Mouse (Mus musculus): Measurements from ENCODE around the gene Tmem179.

Gene Tmem179

DNA sequence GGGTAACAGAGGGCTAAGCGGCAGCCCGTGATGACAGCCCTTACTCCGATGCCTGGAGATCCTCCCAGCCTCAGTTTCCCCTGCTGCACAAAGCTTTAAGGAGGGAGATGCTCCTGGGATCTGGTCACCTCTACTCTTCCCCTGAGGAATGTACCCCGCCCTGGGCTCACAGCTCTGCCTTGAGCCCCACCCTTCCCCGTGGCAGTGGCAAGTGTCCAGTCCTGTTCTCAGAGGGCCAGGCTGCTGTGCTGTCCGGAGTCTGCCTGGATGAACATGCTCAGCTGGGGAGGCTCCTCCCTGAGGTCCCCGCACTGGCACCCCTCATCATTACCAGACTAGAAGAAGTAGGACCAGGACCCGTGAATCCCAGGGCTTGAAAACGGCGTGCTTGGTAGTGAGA lies 49.2 kb downstream of the Tmem179 start:
- ATAC-seq (ENCODE audit: insufficient number of reproducible peaks, low FRiP score, low TSS enrichment): no peak

GRCm38 (mm10) chr12:112465928-112466327 lies 50.6 kb downstream of the Tmem179 start:
- no peak for ATAC-seq (ENCODE audit: insufficient number of reproducible peaks, low FRiP score, low TSS enrichment)

DNA sequence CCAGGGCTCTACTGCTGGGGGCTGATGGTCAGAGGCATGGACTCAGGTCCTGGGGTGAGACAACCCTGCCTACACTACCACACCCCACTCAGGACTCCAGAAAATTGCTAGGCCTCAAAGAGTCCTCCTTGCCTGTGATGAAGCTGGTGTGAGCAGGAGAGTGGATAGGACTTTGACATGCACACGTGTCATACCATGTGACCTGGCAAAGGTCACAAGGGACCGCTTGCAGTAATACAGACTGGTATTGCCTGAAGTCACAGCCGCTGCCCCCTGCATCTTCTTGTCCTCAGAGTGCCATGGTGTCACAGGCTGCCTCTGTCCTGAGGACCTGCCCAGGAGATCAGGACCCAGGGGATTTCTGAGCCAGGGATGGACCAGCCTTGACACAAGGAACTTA lies 52.0 kb downstream of the Tmem179 start:
- ATAC-seq (ENCODE audit: insufficient number of reproducible peaks, low FRiP score, low TSS enrichment): no peak

DNA sequence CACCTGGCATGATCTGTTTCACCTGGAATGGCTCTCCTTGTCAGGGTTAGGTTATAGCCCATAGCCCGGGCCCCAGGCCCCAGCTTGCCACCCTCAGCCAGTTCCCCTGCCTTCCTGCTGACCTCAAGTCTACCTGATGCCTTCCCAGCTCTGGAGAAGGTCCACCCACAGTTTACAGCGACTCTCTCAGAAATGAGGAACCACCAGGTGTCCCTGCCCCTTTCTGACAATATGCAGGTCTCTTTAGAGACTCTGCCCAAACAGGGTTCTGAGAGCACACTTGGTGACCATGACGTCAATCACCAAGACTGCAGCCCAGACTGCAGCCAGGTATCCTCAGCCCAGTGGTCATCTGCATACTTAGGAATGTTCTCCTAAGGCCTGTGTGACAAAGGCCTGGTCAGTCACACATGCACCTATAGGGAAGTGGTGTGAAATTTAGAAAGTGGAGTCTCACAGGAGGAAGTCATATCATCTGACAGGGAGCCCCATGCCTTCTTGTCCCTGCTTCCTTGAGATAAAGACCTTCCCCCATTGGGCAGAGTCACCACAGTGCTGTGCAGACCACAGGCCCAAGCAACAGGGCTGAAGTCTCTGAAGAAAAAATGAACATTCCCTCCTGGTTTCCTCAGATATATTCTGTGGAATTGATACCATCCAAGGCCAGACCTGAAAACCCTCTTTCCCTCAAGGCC lies 52.6 kb downstream of the Tmem179 start:
- no peak for ATAC-seq (ENCODE audit: insufficient number of reproducible peaks, low FRiP score, low TSS enrichment)

- ATAC-seq (ENCODE audit: insufficient number of reproducible peaks, low FRiP score, low TSS enrichment): no peak
These were observed 53.3 kb downstream of the Tmem179 start for GRCm38 (mm10) chr12:112463209-112463608.

DNA sequence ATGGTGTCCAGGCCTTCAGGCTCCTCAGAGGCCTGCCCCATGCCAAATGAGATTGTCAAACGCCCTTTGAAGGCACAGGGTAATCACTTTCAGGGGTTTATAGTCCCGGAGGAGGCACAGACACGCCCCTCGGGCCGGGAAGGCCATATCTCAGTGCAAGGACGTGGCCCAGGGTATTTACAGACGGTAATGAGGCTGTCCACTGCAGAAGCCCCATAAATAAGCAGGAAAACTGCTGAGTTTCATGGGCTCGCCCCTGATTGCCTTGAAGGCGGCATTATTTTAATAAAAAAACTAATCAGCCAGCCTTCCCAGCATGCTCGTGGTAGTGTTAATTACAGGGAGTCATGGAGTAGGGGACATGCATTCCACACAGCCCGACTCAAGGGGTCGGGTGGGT lies 54.1 kb downstream of the Tmem179 start:
- no peak for ATAC-seq (ENCODE audit: insufficient number of reproducible peaks, low FRiP score, low TSS enrichment)

- no peak for ATAC-seq (ENCODE audit: insufficient number of reproducible peaks, low FRiP score, low TSS enrichment)
These were observed 58.7 kb downstream of the Tmem179 start for GRCm38 (mm10) chr12:112457839-112458238.

DNA sequence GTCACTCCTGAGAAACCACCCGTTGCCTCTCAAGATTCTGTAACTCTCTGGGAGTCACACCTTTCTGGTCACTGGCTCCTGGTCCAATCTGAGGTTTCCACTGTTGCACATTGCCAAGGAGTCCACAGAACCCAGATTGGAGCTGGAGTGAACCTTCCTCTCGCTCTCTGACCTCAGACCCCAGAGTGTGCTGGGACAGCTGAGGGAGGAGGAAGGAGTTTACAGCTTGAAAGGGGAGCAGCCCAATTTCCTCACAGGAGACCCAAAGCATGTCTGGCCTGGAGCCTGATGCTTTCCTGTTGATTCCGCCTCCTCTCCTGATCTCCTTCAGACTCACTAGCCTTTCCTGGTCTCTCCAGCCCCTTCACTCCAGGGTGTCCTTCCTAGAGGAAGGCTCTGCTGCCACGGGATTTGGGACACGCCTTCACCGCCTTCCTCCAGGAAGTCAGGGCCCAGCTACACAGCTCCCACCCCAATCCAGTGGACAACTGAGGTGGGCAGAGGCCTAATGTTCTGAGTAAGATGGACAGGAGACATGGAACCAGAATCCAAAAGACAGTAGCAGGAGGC lies 60.3 kb downstream of the Tmem179 start:
- no peak for ATAC-seq (ENCODE audit: insufficient number of reproducible peaks, low FRiP score, low TSS enrichment)

GRCm38 (mm10) chr12:112451826-112452225 lies 64.7 kb downstream of the Tmem179 start:
- no peak for ATAC-seq (ENCODE audit: insufficient number of reproducible peaks, low FRiP score, low TSS enrichment)

DNA sequence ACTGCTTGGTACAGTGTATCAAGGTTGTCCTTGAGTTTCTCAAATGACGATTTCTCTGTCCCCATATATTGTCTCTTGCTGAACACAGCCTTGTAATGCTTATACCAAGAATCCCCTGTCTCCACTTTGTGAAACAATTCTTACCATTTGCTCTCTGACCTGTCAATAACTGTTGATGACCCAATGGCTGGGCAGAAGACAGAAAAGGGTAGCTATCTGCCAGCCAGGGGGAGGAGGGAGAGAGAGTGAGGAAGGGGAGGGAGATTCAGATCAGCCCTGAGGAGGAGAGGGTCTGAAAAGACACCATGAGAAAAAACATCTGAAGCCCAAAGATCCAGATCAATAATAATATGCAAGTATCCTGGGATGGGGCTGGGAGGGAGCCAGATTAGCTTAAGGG lies 65.2 kb downstream of the Tmem179 start:
- ATAC-seq (ENCODE audit: insufficient number of reproducible peaks, low FRiP score, low TSS enrichment): no peak

DNA sequence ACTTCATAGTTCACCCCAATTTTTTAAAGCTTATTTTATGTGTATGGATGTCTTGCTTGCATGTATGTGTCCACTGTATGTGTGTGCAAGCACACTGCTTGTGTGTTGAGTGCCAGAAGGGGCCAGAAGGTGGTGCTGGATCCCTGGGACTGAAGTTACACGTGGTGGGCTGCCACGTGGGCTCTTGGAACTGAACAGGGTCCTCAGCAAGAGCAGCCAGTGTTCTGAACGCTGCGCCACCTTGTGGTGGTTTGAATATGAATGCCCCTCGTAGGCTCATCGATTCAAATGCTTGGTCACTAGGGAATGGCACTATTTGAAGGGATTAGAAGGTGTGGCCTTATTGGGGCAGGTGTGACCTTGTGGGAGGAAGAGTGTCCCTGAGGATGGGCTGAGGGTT lies 65.7 kb downstream of the Tmem179 start:
- no peak for ATAC-seq (ENCODE audit: insufficient number of reproducible peaks, low FRiP score, low TSS enrichment)

Data from cerebellum, adult (tissue).